28 mouse cellular contexts compared by ENCODE assay signal in the genomic region with DNA sequence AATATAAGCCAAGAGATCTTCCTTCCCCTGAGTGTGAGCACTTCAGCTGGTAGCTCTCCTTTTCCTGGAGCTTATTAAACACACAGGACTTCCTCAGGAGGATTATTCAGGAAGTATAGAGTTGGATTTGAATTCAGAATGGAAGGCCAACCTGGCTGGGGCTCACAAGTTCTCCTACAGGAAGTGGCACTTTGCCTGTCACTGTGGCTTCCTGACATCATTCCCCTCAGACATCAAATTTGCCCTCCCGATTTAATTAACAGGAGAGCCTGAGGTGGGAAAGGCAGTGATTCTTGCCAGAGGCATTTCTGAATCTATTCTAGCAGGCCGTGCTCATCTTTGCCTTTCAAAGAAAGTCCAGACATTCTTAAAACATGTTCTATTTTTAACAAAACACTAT.
A peak's percentile ranks its signal among the peaks of the same experiment; 100 is the strongest.
DNase-seq lines count a peak whose midpoint lies in the region; ATAC-seq and TF ChIP-seq lines count a peak whose summit lies in the region.
"Had no signal": no experiment of that assay in that cellular context is flagged by ENCODE, and none has a peak within 500 bp of the region (broad histone marks: within the 10 kb centered on the region; RNA-seq: fewer than 3 reads in every experiment).

No protein-coding gene starts in this region.

- no peak overlapping the region for H3K4me2 ChIP-seq in midbrain, postnatal 0 days (ENCODE audit: low read depth, low read length, poor library complexity, severe bottlenecking)
- H3K4me2 ChIP-seq in midbrain, embryonic 11.5 days, result no peak overlapping the region
- no peak overlapping the region for H3K4me2 ChIP-seq in forebrain, embryonic 12.5 days
- H3K4me2 ChIP-seq: embryonic facial prominence, embryonic 13.5 days; forebrain, embryonic 13.5 days; heart, embryonic 11.5 days; hindbrain, embryonic 13.5 days; intestine, embryonic 15.5 days had no signal

- TF ChIP-seq CTCF in midbrain, postnatal 0 days (IDR thresholded peaks at IDR 0.05), result no peak

- no peak for ATAC-seq in midbrain, postnatal 0 days (ENCODE audit: low FRiP score)
- no peak for ATAC-seq in midbrain, embryonic 11.5 days (ENCODE audit: low FRiP score)
- ATAC-seq in forebrain, embryonic 12.5 days (ENCODE audit: low FRiP score), result no peak
- ATAC-seq: forebrain, embryonic 13.5 days; forebrain, embryonic 16.5 days; hindbrain, embryonic 16.5 days; intestine, embryonic 15.5 days; Patski had no signal

- no peaks in the 10 kb centered on the region for H3K9me3 ChIP-seq in midbrain, postnatal 0 days (ENCODE audit: low read length)
- no peaks in the 10 kb centered on the region for H3K9me3 ChIP-seq in midbrain, embryonic 11.5 days (ENCODE audit: control insufficient read depth, low read length)
- no peaks in the 10 kb centered on the region for H3K9me3 ChIP-seq in forebrain, embryonic 12.5 days
- H3K9me3 ChIP-seq: embryonic facial prominence, embryonic 10.5 days; embryonic facial prominence, embryonic 13.5 days; forebrain, embryonic 13.5 days; G1E; hindbrain, embryonic 10.5 days; hindbrain, embryonic 13.5 days; intestine, embryonic 15.5 days had no signal

- no peaks in the 10 kb centered on the region for H3K27me3 ChIP-seq in midbrain, postnatal 0 days (ENCODE audit: insufficient read depth, low read length)
- H3K27me3 ChIP-seq in midbrain, embryonic 11.5 days (ENCODE audit: control insufficient read depth, insufficient read depth, low read length), result no peaks in the 10 kb centered on the region
- no peaks in the 10 kb centered on the region for H3K27me3 ChIP-seq in forebrain, embryonic 12.5 days
- H3K27me3 ChIP-seq: CH12.LX; embryonic facial prominence, embryonic 13.5 days; forebrain, embryonic 13.5 days; hindbrain, embryonic 13.5 days; intestine, embryonic 15.5 days had no signal

- DNase-seq in cerebellum, adult 11-12 months, result peak; percentile 34
- DNase-seq in cerebellum, adult 8-10 months, result no peak
- DNase-seq in midbrain, postnatal 0 days (ENCODE audit: low spot score), result no peak
- DNase-seq in midbrain, embryonic 11.5 days (ENCODE audit: low spot score, missing footprints), result no peak
- peak; percentile 38 to 56 for DNase-seq in cerebellum, postnatal 14 days
- DNase-seq in heart, postnatal 4 days, result no peak
- DNase-seq: adrenal gland, postnatal 10 days; adrenal gland, postnatal 36 days; B cell, adult 2 months; embryo, embryonic 11 days; gastrocnemius, postnatal 10 days; heart, adult 11 months; kidney, adult 11 months; kidney, adult 8-10 months had no signal

- no peaks in the 10 kb centered on the region for H3K36me3 ChIP-seq in midbrain, postnatal 0 days (ENCODE audit: insufficient read depth, low read length)
- H3K36me3 ChIP-seq in midbrain, embryonic 11.5 days (ENCODE audit: control insufficient read depth, insufficient read depth, low read length), result no peaks in the 10 kb centered on the region
- no peaks in the 10 kb centered on the region for H3K36me3 ChIP-seq in forebrain, embryonic 12.5 days (replicated peaks)
- H3K36me3 ChIP-seq: embryonic facial prominence, embryonic 10.5 days; embryonic facial prominence, embryonic 13.5 days; G1E; hindbrain, embryonic 10.5 days; hindbrain, embryonic 13.5 days; intestine, embryonic 15.5 days had no signal

- H3K9ac ChIP-seq in midbrain, postnatal 0 days (replicated peaks; ENCODE audit: low read length, poor library complexity, severe bottlenecking), result no peak overlapping the region
- no peak overlapping the region for H3K9ac ChIP-seq in midbrain, embryonic 11.5 days (ENCODE audit: low read length)
- no peak overlapping the region for H3K9ac ChIP-seq in forebrain, embryonic 12.5 days
- H3K9ac ChIP-seq: embryonic facial prominence, embryonic 13.5 days; forebrain, embryonic 13.5 days; hindbrain, embryonic 13.5 days; intestine, embryonic 15.5 days had no signal

- H3K4me1 ChIP-seq in midbrain, postnatal 0 days (ENCODE audit: insufficient read depth, low read length), result no peaks in the 10 kb centered on the region
- H3K4me1 ChIP-seq in midbrain, embryonic 11.5 days (ENCODE audit: control insufficient read depth, insufficient read depth, low read length), result no peaks in the 10 kb centered on the region
- no peaks in the 10 kb centered on the region for H3K4me1 ChIP-seq in forebrain, embryonic 12.5 days
- H3K4me1 ChIP-seq: embryonic facial prominence, embryonic 10.5 days; embryonic facial prominence, embryonic 13.5 days; forebrain, embryonic 13.5 days; hindbrain, embryonic 10.5 days; hindbrain, embryonic 13.5 days; intestine, embryonic 15.5 days had no signal

- H3K4me3 ChIP-seq in midbrain, postnatal 0 days (ENCODE audit: low read depth, low read length), result no peak overlapping the region
- no peak overlapping the region for H3K4me3 ChIP-seq in midbrain, embryonic 11.5 days (ENCODE audit: low read depth, low read length)
- H3K4me3 ChIP-seq in forebrain, embryonic 12.5 days (replicated peaks), result no peak overlapping the region
- H3K4me3 ChIP-seq: embryonic facial prominence, embryonic 10.5 days; embryonic facial prominence, embryonic 13.5 days; erythroblast, embryonic 14.5 days; forebrain, embryonic 13.5 days; hindbrain, embryonic 10.5 days; hindbrain, embryonic 13.5 days; intestine, embryonic 15.5 days had no signal

- 55% methylated on average over 2 of the region's 2 CpGs for WGBS in midbrain, postnatal 0 days
- WGBS in midbrain, embryonic 11.5 days, result 82% methylated on average over 2 of the region's 2 CpGs
- 74% methylated on average over 2 of the region's 2 CpGs for WGBS in forebrain, embryonic 12.5 days

- 0 out of 2 replicates have a peak overlapping the region, but pooled peaks have one; percentile 43 for H3K27ac ChIP-seq in midbrain, postnatal 0 days (ENCODE audit: low read depth, low read length)
- no peak overlapping the region for H3K27ac ChIP-seq in midbrain, embryonic 11.5 days (ENCODE audit: low read depth, low read length)
- H3K27ac ChIP-seq in forebrain, embryonic 12.5 days, result no peak overlapping the region
- H3K27ac ChIP-seq: embryonic facial prominence, embryonic 10.5 days; embryonic facial prominence, embryonic 13.5 days; forebrain, embryonic 13.5 days; hindbrain, embryonic 10.5 days; hindbrain, embryonic 13.5 days; intestine, embryonic 15.5 days had no signal

Comparison
In these comparisons a context has a peak if more than half of its experiments do, and no peak if none do; other contexts are left out.
1. DNase-seq: peak in cerebellum, adult 11-12 months (single experiment) and cerebellum, postnatal 14 days (2 of 2); none in cerebellum, adult 8-10 months (single experiment), midbrain, postnatal 0 days (single experiment), midbrain, embryonic 11.5 days (single experiment) and heart, postnatal 4 days (single experiment).